Mouse (Mus musculus): Measurements from ENCODE around the gene Pisd. TPM values are rescaled to one million over a fixed set of nuclear protein-coding genes. Genes with fewer than 3 reads are reported as not detected.
"Not testable (repeated sequence)": the region's sequence is repeated elsewhere in the genome, so short reads cannot be mapped to it uniquely, and the experiment has no call there.

Pisd gene
- polyA plus RNA-seq, 1 experiment, result 222 TPM

GRCm38 (mm10) chr5:32760787-32761186 lies 24.7 kb downstream of the Pisd start:
- peaks cover 10% of the 10 kb centered on the region; the same call in 1 of the 2 replicates for H3K4me1 ChIP-seq (ENCODE audit: control insufficient read depth, insufficient read depth, insufficient read length, low read length)
- H3K4me3 ChIP-seq (ENCODE audit: low read depth, low read length), result no peak overlapping the region
- peaks cover 15% of the 10 kb centered on the region for H3K36me3 ChIP-seq (ENCODE audit: control insufficient read depth, insufficient read depth, low read length)
- peak overlapping the region; percentile 84; the same call in 1 of the 2 replicates for H3K27ac ChIP-seq (ENCODE audit: insufficient read depth, low read depth, low read length)
- 44% methylated on average over 3 of the region's 3 CpGs for WGBS
- TF ChIP-seq POLR2A (IDR thresholded peaks at IDR 0.05; ENCODE audit: low read depth, low read length) (no peak), CTCF (IDR thresholded peaks at IDR 0.05; ENCODE audit: extremely low read depth, insufficient read length, insufficient replicate concordance, low read depth, low read length) (no peak)
- no peaks in the 10 kb centered on the region for H3K27me3 ChIP-seq (ENCODE audit: control insufficient read depth, insufficient read depth, low read length)

GRCm38 (mm10) chr5:32760352-32760751 lies 25.1 kb downstream of the Pisd start:
- Histone ChIP-seq H3K4me1 (ENCODE audit: control insufficient read depth, insufficient read depth, insufficient read length, low read length) (peaks cover 10% of the 10 kb centered on the region; the same call in 1 of the 2 replicates), H3K36me3 (ENCODE audit: control insufficient read depth, insufficient read depth, low read length) (peaks cover 15% of the 10 kb centered on the region), H3K27ac (ENCODE audit: insufficient read depth, low read depth, low read length) (peak overlapping the region; percentile 21; the same call in 1 of the 2 replicates)
- 95% methylated on average over 18 of the region's 18 CpGs for WGBS
- H3K27me3 ChIP-seq (ENCODE audit: control insufficient read depth, insufficient read depth, low read length); H3K4me3 ChIP-seq (ENCODE audit: low read depth, low read length): not testable (repeated sequence)

GRCm38 (mm10) chr5:32759662-32760061 lies 25.8 kb downstream of the Pisd start:
- no peak overlapping the region for H3K4me3 ChIP-seq (ENCODE audit: low read depth, low read length)
- H3K4me1 ChIP-seq (ENCODE audit: control insufficient read depth, insufficient read depth, insufficient read length, low read length), result peaks cover 10% of the 10 kb centered on the region; the same call in 1 of the 2 replicates
- WGBS, result 81% methylated on average over 2 of the region's 2 CpGs
- H3K27ac ChIP-seq (ENCODE audit: insufficient read depth, low read depth, low read length), result no peak overlapping the region
- no peaks in the 10 kb centered on the region for H3K27me3 ChIP-seq (ENCODE audit: control insufficient read depth, insufficient read depth, low read length)
- TF ChIP-seq POLR2A (IDR thresholded peaks at IDR 0.05; ENCODE audit: low read depth, low read length) (no peak), CTCF (IDR thresholded peaks at IDR 0.05; ENCODE audit: extremely low read depth, insufficient read length, insufficient replicate concordance, low read depth, low read length) (no peak)
- H3K36me3 ChIP-seq (ENCODE audit: control insufficient read depth, insufficient read depth, low read length), result peaks cover 13% of the 10 kb centered on the region

- no peak for TF ChIP-seq POLR2A (IDR thresholded peaks at IDR 0.05; ENCODE audit: low read depth, low read length)
- TF ChIP-seq CTCF (IDR thresholded peaks at IDR 0.05; ENCODE audit: extremely low read depth, insufficient read length, insufficient replicate concordance, low read depth, low read length), result no peak
- Histone ChIP-seq H3K36me3 (ENCODE audit: control insufficient read depth, insufficient read depth, low read length) (no peaks in the 10 kb centered on the region), H3K27me3 (ENCODE audit: control insufficient read depth, insufficient read depth, low read length) (no peaks in the 10 kb centered on the region), H3K27ac (ENCODE audit: insufficient read depth, low read depth, low read length) (no peak overlapping the region), H3K4me1 (ENCODE audit: control insufficient read depth, insufficient read depth, insufficient read length, low read length) (peaks cover 3% of the 10 kb centered on the region; the same call in 1 of the 2 replicates), H3K4me3 (ENCODE audit: low read depth, low read length) (no peak overlapping the region)
- WGBS, result 94% methylated on average over 8 of the region's 8 CpGs
These were observed 29.3 kb downstream of the Pisd start for GRCm38 (mm10) chr5:32756141-32756540.

- Histone ChIP-seq H3K4me1 (ENCODE audit: control insufficient read depth, insufficient read depth, insufficient read length, low read length) (peaks cover 6% of the 10 kb centered on the region; the same call in 1 of the 2 replicates), H3K36me3 (ENCODE audit: control insufficient read depth, insufficient read depth, low read length) (no peaks in the 10 kb centered on the region), H3K4me3 (ENCODE audit: low read depth, low read length) (no peak overlapping the region), H3K27ac (ENCODE audit: insufficient read depth, low read depth, low read length) (no peak overlapping the region), H3K27me3 (ENCODE audit: control insufficient read depth, insufficient read depth, low read length) (no peaks in the 10 kb centered on the region)
- WGBS, result 62% methylated on average over 2 of the region's 2 CpGs
- TF ChIP-seq CTCF (IDR thresholded peaks at IDR 0.05; ENCODE audit: extremely low read depth, insufficient read length, insufficient replicate concordance, low read depth, low read length) (no peak), POLR2A (IDR thresholded peaks at IDR 0.05; ENCODE audit: low read depth, low read length) (no peak)
These were observed 33.7 kb downstream of the Pisd start for GRCm38 (mm10) chr5:32751736-32752135.

- WGBS, result 88% methylated on average over 6 of the region's 6 CpGs
- no peak overlapping the region for H3K4me3 ChIP-seq (ENCODE audit: low read depth, low read length)
- TF ChIP-seq CTCF (IDR thresholded peaks at IDR 0.05; ENCODE audit: extremely low read depth, insufficient read length, insufficient replicate concordance, low read depth, low read length) (no peak), POLR2A (IDR thresholded peaks at IDR 0.05; ENCODE audit: low read depth, low read length) (no peak)
- peaks cover 20% of the 10 kb centered on the region for H3K4me1 ChIP-seq (ENCODE audit: control insufficient read depth, insufficient read depth, insufficient read length, low read length)
- H3K27ac ChIP-seq (ENCODE audit: insufficient read depth, low read depth, low read length), result no peak overlapping the region
- no peaks in the 10 kb centered on the region for H3K36me3 ChIP-seq (ENCODE audit: control insufficient read depth, insufficient read depth, low read length)
- H3K27me3 ChIP-seq (ENCODE audit: control insufficient read depth, insufficient read depth, low read length), result no peaks in the 10 kb centered on the region
These were observed 36.5 kb downstream of the Pisd start for GRCm38 (mm10) chr5:32748936-32749335.

- TF ChIP-seq CTCF (IDR thresholded peaks at IDR 0.05; ENCODE audit: extremely low read depth, insufficient read length, insufficient replicate concordance, low read depth, low read length) (peak; percentile 88; the same call in 1 of the 2 replicates), POLR2A (IDR thresholded peaks at IDR 0.05; ENCODE audit: low read depth, low read length) (no peak)
- no peaks in the 10 kb centered on the region for H3K27me3 ChIP-seq (ENCODE audit: control insufficient read depth, insufficient read depth, low read length)
- peaks cover 30% of the 10 kb centered on the region for H3K4me1 ChIP-seq (ENCODE audit: control insufficient read depth, insufficient read depth, insufficient read length, low read length)
- H3K36me3 ChIP-seq (ENCODE audit: control insufficient read depth, insufficient read depth, low read length), result no peaks in the 10 kb centered on the region
- H3K27ac ChIP-seq (ENCODE audit: insufficient read depth, low read depth, low read length), result peak overlapping the region; percentile 93; the same call in 1 of the 2 replicates
- WGBS, result 48% methylated on average over 6 of the region's 6 CpGs
- H3K4me3 ChIP-seq (ENCODE audit: low read depth, low read length), result no peak overlapping the region
These were observed 37.6 kb downstream of the Pisd start for GRCm38 (mm10) chr5:32747650-32748375.
